Mouse (Mus musculus): ENCODE results near the gene Sept5. TPM values are rescaled to one million over a fixed set of nuclear protein-coding genes. Genes with fewer than 3 reads are reported as not detected.

Sept5 gene
- total RNA-seq, 2 experiments from 2014 or later = 7.9 to 10.7 TPM

- no peak for DNase-seq (ENCODE audit: low spot score in 2 of 2)
Measured at GRCm38 (mm10) chr16:18585676-18586075, 44.1 kb downstream of the Sept5 start.

- no peak for DNase-seq (ENCODE audit: low spot score in 2 of 2)
Measured at GRCm38 (mm10) chr16:18584901-18585510, 44.7 kb downstream of the Sept5 start.

GRCm38 (mm10) chr16:18583673-18584357 lies 45.9 kb downstream of the Sept5 start:
- no peak for DNase-seq (ENCODE audit: low spot score in 2 of 2)

GRCm38 (mm10) chr16:18583169-18583568 lies 46.6 kb downstream of the Sept5 start:
- DNase-seq (ENCODE audit: low spot score in 2 of 2) = no peak

GRCm38 (mm10) chr16:18582426-18583148 lies 47.2 kb downstream of the Sept5 start:
- no peak for DNase-seq (ENCODE audit: low spot score in 2 of 2)

- no peak for DNase-seq (ENCODE audit: low spot score in 2 of 2)
Measured at GRCm38 (mm10) chr16:18581623-18582205, 48.0 kb downstream of the Sept5 start.

- DNase-seq (ENCODE audit: low spot score in 2 of 2) = no peak
Measured at GRCm38 (mm10) chr16:18581050-18581622, 48.6 kb downstream of the Sept5 start.

GRCm38 (mm10) chr16:18580389-18580788 lies 49.4 kb downstream of the Sept5 start:
- no peak for DNase-seq (ENCODE audit: low spot score in 2 of 2)

- DNase-seq (ENCODE audit: low spot score in 2 of 2) = no peak
Measured at GRCm38 (mm10) chr16:18577599-18578160, 52.1 kb downstream of the Sept5 start.

- no peak for DNase-seq (ENCODE audit: low spot score in 2 of 2)
Measured at GRCm38 (mm10) chr16:18577071-18577470, 52.7 kb downstream of the Sept5 start.

- DNase-seq (ENCODE audit: low spot score in 2 of 2) = no peak
Measured at GRCm38 (mm10) chr16:18574196-18574595, 55.6 kb downstream of the Sept5 start.

Other genes with a start within 250 kb of the Sept5 start
- gene Txnrd2, start 203.6 kb downstream of the Sept5 start, total RNA-seq (2021) = 10 to 100 TPM; 75.6 to 98.9 TPM
- 100 to 1,000 TPM; 191 to 384 TPM for gene Comt, start 203.1 kb downstream of the Sept5 start, total RNA-seq (2021)
- gene Gnb1l, start 131.2 kb downstream of the Sept5 start, total RNA-seq (2021) = 1 to 10 TPM; 4.0 to 5.4 TPM
- 1 to 10 TPM; 5.1 to 6.7 TPM for gene Rtl10, start 131.1 kb downstream of the Sept5 start, total RNA-seq (2021)
- gene Tbx1, start 39.3 kb downstream of the Sept5 start, total RNA-seq (2021) = under 1 TPM in 1 of 2 experiments, not detected in 1; 0.22 TPM
- not detected for gene Gp1bb, start 7.6 kb downstream of the Sept5 start, total RNA-seq (2021)
- 1 to 10 TPM; 1.4 to 5.1 TPM for gene Gm49601, start 3.5 kb downstream of the Sept5 start, total RNA-seq (2021)
- 10 to 100 TPM in 1 of 2 experiments, 1 to 10 TPM in 1; 4.5 to 13.7 TPM for gene Cldn5, start 146.9 kb upstream of the Sept5 start, total RNA-seq (2021)
- 100 to 1,000 TPM in 1 of 2 experiments, 10 to 100 TPM in 1; 98.4 to 121 TPM for gene Ufd1, start 181.8 kb upstream of the Sept5 start, total RNA-seq (2021)
- gene Cdc45, start 182.0 kb upstream of the Sept5 start, total RNA-seq (2021) = 10 to 100 TPM in 1 of 2 experiments, 1 to 10 TPM in 1; 6.3 to 11.0 TPM
- 10 to 100 TPM in 1 of 2 experiments, 1 to 10 TPM in 1; 9.7 to 18.5 TPM for gene 2510002D24Rik, start 206.6 kb upstream of the Sept5 start, total RNA-seq (2021)
- gene Gm28539, start 206.6 kb upstream of the Sept5 start, total RNA-seq (2021) = 1 to 10 TPM; 5.3 to 7.5 TPM
- 10 to 100 TPM; 50.2 to 50.4 TPM for gene Mrpl40, start 246.9 kb upstream of the Sept5 start, total RNA-seq (2021)
- gene Hira, start 247.1 kb upstream of the Sept5 start, total RNA-seq (2021) = 10 to 100 TPM; 29.4 to 32.3 TPM

Data from adrenal gland, adult 18-20 months (tissue).